Mouse (Mus musculus) embryo, embryonic 9.5 days (tissue): ENCODE results near the gene Elmsan1.
"Not testable (repeated sequence)": the region's sequence is repeated elsewhere in the genome, so short reads cannot be mapped to it uniquely, and the experiment has no call there.

Experiments used
- DNase-seq: peaks from one replicate; pipeline ENCODE4 v3.0.0-alpha.2; 2017; ENCODE audit errors: extremely low spot score

Gene Elmsan1

GRCm38 (mm10) chr12:84218289-84219120 lies at the start of gene Elmsan1:
Gene Elmsan1 (minus strand): TSS chr12:84218881.
- peak; percentile 81 for DNase-seq

GRCm38 (mm10) chr12:84267264-84267663 lies 48.6 kb upstream of the Elmsan1 start:
- no peak for DNase-seq

GRCm38 (mm10) chr12:84260363-84260762 lies 41.7 kb upstream of the Elmsan1 start:
- DNase-seq = no peak

- no peak for DNase-seq
These were observed 36.2 kb upstream of the Elmsan1 start for GRCm38 (mm10) chr12:84254886-84255285.

GRCm38 (mm10) chr12:84252811-84253210 lies 34.1 kb upstream of the Elmsan1 start:
- DNase-seq = no peak

GRCm38 (mm10) chr12:84249217-84249616 lies 30.5 kb upstream of the Elmsan1 start:
- DNase-seq = peak; percentile 71

GRCm38 (mm10) chr12:84245683-84246082 lies 27.0 kb upstream of the Elmsan1 start:
- no peak for DNase-seq

GRCm38 (mm10) chr12:84243076-84243770 lies 24.5 kb upstream of the Elmsan1 start:
- no peak for DNase-seq

- DNase-seq = not testable (repeated sequence)
These were observed 18.4 kb upstream of the Elmsan1 start for GRCm38 (mm10) chr12:84237036-84237435.

- DNase-seq = no peak
These were observed 17.5 kb upstream of the Elmsan1 start for GRCm38 (mm10) chr12:84235981-84236752.

GRCm38 (mm10) chr12:84235577-84235976 lies 16.9 kb upstream of the Elmsan1 start:
- DNase-seq = no peak

- no peak for DNase-seq
These were observed 14.9 kb upstream of the Elmsan1 start for GRCm38 (mm10) chr12:84233488-84234100.

- no peak for DNase-seq
These were observed 7.6 kb upstream of the Elmsan1 start for GRCm38 (mm10) chr12:84226117-84226840.

GRCm38 (mm10) chr12:84222405-84222961 lies 3.8 kb upstream of the Elmsan1 start:
- peak; percentile 67 for DNase-seq

- no peak for DNase-seq
These were observed 2.5 kb upstream of the Elmsan1 start for GRCm38 (mm10) chr12:84220951-84221891.

- DNase-seq = no peak
These were observed 1.8 kb upstream of the Elmsan1 start for GRCm38 (mm10) chr12:84220515-84220914.

- no peak for DNase-seq
These were observed 460 bp upstream of the Elmsan1 start for GRCm38 (mm10) chr12:84219121-84219561.

- DNase-seq = peak; percentile 54
These were observed 1.1 kb downstream of the Elmsan1 start for GRCm38 (mm10) chr12:84217508-84218131.

- no peak for DNase-seq
These were observed 1.6 kb downstream of the Elmsan1 start for GRCm38 (mm10) chr12:84217111-84217507.
